Mouse (Mus musculus) heart, postnatal 0 days (tissue): ENCODE data around the gene Hilpda.

Experiments used
- CTCF ChIP-seq: IDR thresholded peaks from 2 replicates; pipeline ENCODE4 v1.5.1; 2016; ENCODE audit warnings: antibody characterized with exemption, control low read depth, low read depth
- EP300 ChIP-seq: IDR thresholded peaks from 2 replicates; pipeline ENCODE4 v1.6.1; 2016; ENCODE audit warnings: antibody characterized with exemption, low read depth

GRCm38 (mm10) chr6:29270961-29271360, 1.3 kb upstream of the Hilpda start:
- TF ChIP-seq CTCF (no peak), EP300 (peak; percentile 60; the same call in 1 of the 2 replicates)
